Mouse (Mus musculus) midbrain, embryonic 10.5 days (tissue): ENCODE results near the gene Pwp2. TPM values are rescaled to one million over a fixed set of nuclear protein-coding genes. Genes with fewer than 3 reads are reported as not detected.
"Not testable (repeated sequence)": the region's sequence is repeated elsewhere in the genome, so short reads cannot be mapped to it uniquely, and the experiment has no call there.

Experiments used
- DNase-seq: peaks from one replicate; pipeline ENCODE4 v3.0.0-alpha.2; 2017; ENCODE audit warnings: low spot score
- H3K27ac ChIP-seq: fragments of 300-500 bp; sonication (generic); replicated peaks from 2 replicates; pipeline ENCODE4 v1.5.1; 2016; ENCODE audit warnings: mild to moderate bottlenecking
- H3K27me3 ChIP-seq: fragments of 300-500 bp; sonication (generic); 2 replicates; pipeline ENCODE4 v1.6.1; 2016; ENCODE audit warnings: low read depth, mild to moderate bottlenecking; ENCODE audit not compliant: poor library complexity, severe bottlenecking
- H3K36me3 ChIP-seq: fragments of 300-500 bp; sonication (generic); 2 replicates; pipeline ENCODE4 v1.6.1; 2016; ENCODE audit warnings: mild to moderate bottlenecking, moderate library complexity
- H3K4me1 ChIP-seq: fragments of 300-500 bp; sonication (generic); 2 replicates; pipeline ENCODE4 v1.6.1; 2016
- H3K4me3 ChIP-seq: fragments of 300-500 bp; sonication (generic); 2 replicates; pipeline ENCODE4 v1.5.1; 2016; ENCODE audit warnings: mild to moderate bottlenecking, moderate library complexity
- H3K9me3 ChIP-seq: fragments of 300-500 bp; sonication (generic); replicated peaks from 2 replicates; pipeline ENCODE4 v1.6.1; 2016; ENCODE audit warnings: mild to moderate bottlenecking
- WGBS: fragments of 180-500 bp; shearing (Covaris S2); methylation state at CpG from one replicate; pipeline ENCODE4 v1.1.7; 2016; 5-methylcytosine and 5-hydroxymethylcytosine counted together
- polyA plus RNA-seq: library from polyadenylated mRNA; unstranded; fragments of >200 nt; fragmentation: Nextera tagmentation; extraction: Ambion mirVana; gene quantifications from 2 replicates; pipeline ENCODE4 v1.2.1, GENCODE M21; 2016

The Pwp2 gene
- polyA plus RNA-seq, 1 experiment from 2014 or later: 29.8 TPM

DNA sequence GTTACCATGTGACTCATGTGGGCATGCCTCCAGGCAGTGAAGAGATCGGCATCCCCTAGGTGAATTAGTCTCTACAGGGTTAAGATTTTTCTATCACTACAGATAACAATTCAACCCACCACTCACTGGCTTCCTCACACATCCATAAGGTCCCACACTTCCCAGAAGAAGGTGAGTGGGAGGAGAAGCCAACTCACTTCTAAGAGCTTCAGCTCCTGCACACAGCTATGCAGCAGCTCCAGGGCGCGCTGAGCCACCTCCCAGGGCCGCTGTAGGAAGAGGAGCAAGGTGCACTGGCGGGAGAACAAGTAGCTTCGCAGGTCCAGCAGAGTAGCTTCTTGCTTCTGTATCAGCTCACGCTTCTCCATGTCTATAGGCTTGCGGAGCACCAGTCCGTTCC, 29.4 kb upstream of the Pwp2 start:
- WGBS: 94% methylated on average over 9 of the region's 9 CpGs
- Histone ChIP-seq H3K27me3 (no peaks in the 10 kb centered on the region), H3K27ac (no peak overlapping the region), H3K4me3 (no peak overlapping the region), H3K9me3 (no peaks in the 10 kb centered on the region), H3K4me1 (no peaks in the 10 kb centered on the region), H3K36me3 (peaks cover 98% of the 10 kb centered on the region)
- DNase-seq: no peak

DNA sequence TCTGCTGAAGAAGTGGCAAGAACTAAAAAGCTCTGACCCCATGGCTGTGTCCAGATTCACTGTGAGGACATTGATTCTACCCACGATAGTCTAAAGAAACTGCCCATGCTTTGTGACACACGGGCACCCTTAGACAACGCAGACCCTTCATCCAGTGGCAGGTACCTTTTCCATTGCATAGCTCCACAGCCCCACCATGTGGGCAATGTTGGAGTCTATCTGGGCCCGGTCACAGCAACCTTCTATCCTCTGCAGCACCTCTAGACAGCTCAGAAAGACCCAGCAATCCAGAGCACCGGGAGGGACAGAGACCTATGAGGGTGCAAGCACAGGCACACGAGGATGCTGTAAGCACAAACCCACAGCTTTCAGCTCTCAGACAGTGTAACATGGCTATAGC, 26.4 kb upstream of the Pwp2 start:
- peaks cover 99% of the 10 kb centered on the region for H3K36me3 ChIP-seq
- no peak overlapping the region for H3K27ac ChIP-seq
- 76% methylated on average over 6 of the region's 6 CpGs for WGBS
- H3K9me3 ChIP-seq: no peaks in the 10 kb centered on the region
- DNase-seq: no peak
- H3K4me1 ChIP-seq: no peaks in the 10 kb centered on the region
- no peak overlapping the region for H3K4me3 ChIP-seq
- no peaks in the 10 kb centered on the region for H3K27me3 ChIP-seq

DNA sequence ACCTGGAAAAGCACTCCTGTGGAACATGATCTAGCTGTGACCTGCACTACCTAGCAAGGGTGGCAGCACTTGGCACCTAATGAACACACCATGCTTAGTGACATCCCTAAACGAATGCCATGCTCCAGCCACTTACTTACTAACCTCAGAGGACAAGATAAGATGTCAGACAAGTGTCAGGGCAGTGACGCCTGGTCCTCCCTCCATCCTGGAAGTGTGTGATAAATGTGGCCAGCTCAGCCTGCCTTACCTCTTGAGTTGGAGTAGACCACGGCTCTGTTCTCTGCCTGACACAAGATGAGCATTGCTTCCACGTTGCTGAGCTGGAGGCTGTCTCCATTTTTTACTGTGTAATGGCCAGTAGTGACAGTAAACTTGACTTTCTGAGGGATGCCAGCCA, 16.2 kb upstream of the Pwp2 start:
- no peak overlapping the region for H3K4me3 ChIP-seq
- no peaks in the 10 kb centered on the region for H3K27me3 ChIP-seq
- no peaks in the 10 kb centered on the region for H3K4me1 ChIP-seq
- no peak overlapping the region for H3K27ac ChIP-seq
- H3K9me3 ChIP-seq: no peaks in the 10 kb centered on the region
- DNase-seq: no peak
- 91% methylated on average over 4 of the region's 4 CpGs for WGBS
- H3K36me3 ChIP-seq: peaks cover 97% of the 10 kb centered on the region

DNA sequence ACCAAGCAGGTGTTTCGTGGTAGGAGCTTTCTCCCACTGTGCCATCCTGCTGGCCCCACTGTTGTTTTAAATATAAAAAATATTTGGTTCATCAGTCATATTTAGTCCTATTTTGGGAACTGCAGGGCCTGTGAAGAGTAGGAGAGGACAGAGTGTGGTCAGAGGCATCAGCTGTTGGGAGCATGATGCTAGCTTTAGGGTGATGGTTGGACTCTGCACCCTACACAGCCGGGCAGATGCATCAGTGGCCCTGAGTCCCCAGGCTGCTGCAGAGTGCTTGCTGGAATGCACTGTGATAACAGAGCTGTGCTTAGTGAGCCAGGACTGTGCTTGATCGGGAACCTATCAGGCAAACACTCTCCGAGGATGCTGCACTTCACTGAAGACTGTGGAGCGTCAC, 8.0 kb upstream of the Pwp2 start:
- H3K9me3 ChIP-seq: no peaks in the 10 kb centered on the region
- no peak overlapping the region for H3K4me3 ChIP-seq
- H3K27ac ChIP-seq: no peak overlapping the region
- no peaks in the 10 kb centered on the region for H3K4me1 ChIP-seq
- no peak for DNase-seq
- H3K27me3 ChIP-seq: no peaks in the 10 kb centered on the region
- 93% methylated on average over 5 of the region's 5 CpGs for WGBS
- peaks cover 100% of the 10 kb centered on the region for H3K36me3 ChIP-seq

DNA sequence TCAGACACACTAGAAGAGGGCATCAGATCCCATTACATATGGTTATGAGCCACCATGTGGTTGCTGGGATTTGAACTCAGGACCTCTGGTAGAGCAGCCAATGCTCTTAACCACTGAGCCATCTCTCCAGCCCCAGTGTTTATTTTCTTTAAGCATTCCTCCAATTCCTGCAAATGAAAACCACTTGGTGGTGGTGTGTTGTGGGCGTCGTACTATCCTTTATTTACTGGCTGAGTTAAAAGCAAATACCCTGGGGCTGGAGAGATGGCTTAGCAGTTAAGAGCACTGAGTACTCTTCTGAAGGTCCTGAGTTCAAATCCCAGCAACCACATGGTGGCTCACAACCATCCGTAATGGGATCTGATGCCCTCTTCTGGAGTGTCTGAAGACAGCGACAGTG, 1.1 kb upstream of the Pwp2 start:
- H3K27me3 ChIP-seq, H3K4me3 ChIP-seq, H3K9me3 ChIP-seq, DNase-seq, H3K27ac ChIP-seq: not testable (repeated sequence)
- peaks cover 20% of the 10 kb centered on the region for H3K4me1 ChIP-seq
- H3K36me3 ChIP-seq: peaks cover 70% of the 10 kb centered on the region
- 83% methylated on average over 4 of the region's 4 CpGs for WGBS

DNA sequence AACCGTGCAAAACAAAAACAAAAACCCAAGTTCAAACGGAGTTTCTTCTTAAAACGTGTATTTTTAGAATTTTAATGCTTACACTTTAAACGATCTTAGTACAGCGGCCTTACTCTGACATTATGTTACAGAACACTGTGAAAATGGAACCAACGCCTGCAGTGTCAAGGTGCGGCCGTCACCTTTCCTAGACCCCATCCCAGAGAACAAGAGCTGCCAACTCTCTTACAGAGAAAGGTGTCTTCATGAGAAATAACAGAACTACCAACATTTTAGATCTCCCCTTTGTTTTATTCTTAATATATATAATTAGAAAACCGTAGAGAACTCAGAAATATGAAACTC, 404 bp upstream of the Pwp2 start:
- Histone ChIP-seq H3K27me3 (no peaks in the 10 kb centered on the region), H3K4me3 (peak overlapping the region; percentile 82), H3K36me3 (peaks cover 70% of the 10 kb centered on the region), H3K27ac (peak overlapping the region; percentile 74), H3K4me1 (peaks cover 20% of the 10 kb centered on the region), H3K9me3 (no peaks in the 10 kb centered on the region)
- 25% methylated on average over 9 of the region's 9 CpGs for WGBS
- DNase-seq: no peak

DNA sequence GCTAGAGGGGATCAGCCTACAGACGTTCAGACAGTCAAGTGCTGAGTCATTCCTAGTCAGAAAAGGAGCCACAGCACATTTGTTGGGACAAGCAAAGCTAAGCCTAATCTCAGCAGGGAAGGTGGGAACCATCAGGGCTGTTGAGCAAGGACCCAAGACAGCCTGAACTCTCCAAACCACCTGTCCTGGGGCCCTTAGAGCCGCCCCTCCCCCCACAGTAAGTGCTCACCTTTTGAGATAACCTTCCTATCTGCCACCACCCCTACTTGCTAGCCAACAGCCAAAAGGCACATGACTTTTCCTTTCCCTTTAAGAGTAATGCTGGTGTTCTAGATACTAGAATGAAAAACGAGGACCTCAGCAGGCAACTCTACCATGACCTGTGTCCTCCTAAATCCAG, 1.4 kb downstream of the Pwp2 start:
- no peaks in the 10 kb centered on the region for H3K27me3 ChIP-seq
- H3K27ac ChIP-seq: no peak overlapping the region
- H3K9me3 ChIP-seq: no peaks in the 10 kb centered on the region
- peaks cover 20% of the 10 kb centered on the region for H3K4me1 ChIP-seq
- H3K4me3 ChIP-seq: peak overlapping the region; percentile 82; the same call in 1 of the 2 replicates
- H3K36me3 ChIP-seq: peaks cover 70% of the 10 kb centered on the region
- no peak for DNase-seq
- 84% methylated on average over 3 of the region's 3 CpGs for WGBS

DNA sequence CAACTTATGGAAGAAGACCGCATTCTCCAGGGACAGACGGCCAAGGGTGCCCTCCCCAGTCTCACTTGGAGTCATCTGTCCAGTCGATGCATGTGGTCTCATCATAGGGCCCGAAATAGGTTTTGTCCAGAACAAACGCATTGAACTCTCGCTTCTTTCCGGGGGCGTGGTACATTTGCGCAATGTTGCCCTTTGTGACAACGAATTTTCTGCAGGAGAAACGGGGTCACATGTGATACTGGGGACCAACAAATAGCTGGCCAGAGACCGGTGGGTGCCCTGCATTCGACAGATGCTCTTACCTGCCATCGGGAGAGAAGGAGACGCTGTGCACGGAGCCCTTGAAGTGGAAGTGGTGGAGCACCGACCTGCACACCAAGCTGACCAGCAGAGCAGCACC, 2.6 kb downstream of the Pwp2 start:
- Histone ChIP-seq H3K9me3 (no peaks in the 10 kb centered on the region), H3K4me3 (no peak overlapping the region), H3K27ac (no peak overlapping the region), H3K27me3 (no peaks in the 10 kb centered on the region), H3K4me1 (peaks cover 20% of the 10 kb centered on the region), H3K36me3 (peaks cover 70% of the 10 kb centered on the region)
- 96% methylated on average over 17 of the region's 17 CpGs for WGBS
- no peak for DNase-seq

DNA sequence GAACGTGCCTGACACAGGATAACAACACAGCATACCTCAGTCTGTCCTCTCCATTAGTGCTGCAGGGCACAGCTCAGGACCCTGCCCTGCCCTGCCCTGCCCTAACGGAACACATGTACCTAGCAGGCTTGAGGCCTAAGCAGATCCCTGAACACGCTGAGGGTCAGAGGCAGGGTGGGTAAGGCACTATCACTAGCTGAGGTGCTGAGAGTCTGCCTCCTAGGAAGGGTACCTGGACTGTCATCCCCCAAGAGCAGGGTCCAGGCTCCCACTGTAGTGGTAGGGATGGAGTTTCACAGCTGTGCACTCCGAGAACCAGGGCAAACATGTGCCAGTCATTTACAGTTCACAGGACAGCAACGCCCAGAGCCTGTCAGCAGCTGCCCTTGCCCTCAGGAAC, 10.5 kb downstream of the Pwp2 start:
- peaks cover 10% of the 10 kb centered on the region; the same call in 1 of the 2 replicates for H3K4me1 ChIP-seq

DNA sequence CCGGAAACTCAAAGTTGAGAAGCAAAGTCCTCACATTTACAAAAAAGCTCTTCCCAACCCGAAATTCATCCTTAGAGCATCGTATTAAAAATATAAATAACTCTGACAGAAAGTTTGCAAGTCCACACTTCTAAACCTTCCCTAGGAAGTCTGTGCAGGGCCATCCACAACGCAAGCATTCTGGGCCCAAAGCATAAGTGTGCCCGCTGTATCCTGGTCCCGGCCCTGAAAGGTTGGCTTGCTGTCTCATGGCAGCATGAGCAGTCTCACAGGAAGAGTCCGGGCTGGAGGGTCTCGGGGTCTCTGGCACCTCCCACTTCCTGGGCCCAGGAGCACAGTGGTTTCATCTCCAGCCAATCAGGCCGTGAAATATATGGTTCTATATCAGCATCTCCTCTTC, 13.4 kb downstream of the Pwp2 start:
- Histone ChIP-seq H3K27me3 (no peaks in the 10 kb centered on the region), H3K27ac (no peak overlapping the region), H3K4me1 (peaks cover 22% of the 10 kb centered on the region), H3K4me3 (no peak overlapping the region), H3K36me3 (peaks cover 74% of the 10 kb centered on the region), H3K9me3 (no peaks in the 10 kb centered on the region)
- no peak for DNase-seq
- WGBS: 91% methylated on average over 9 of the region's 9 CpGs

More for the DNA sequence above, 10.5 kb downstream of the Pwp2 start:
- DNase-seq: no peak
- Histone ChIP-seq H3K27me3 (no peaks in the 10 kb centered on the region), H3K9me3 (no peaks in the 10 kb centered on the region), H3K27ac (no peak overlapping the region), H3K36me3 (peaks cover 91% of the 10 kb centered on the region), H3K4me3 (no peak overlapping the region)
- WGBS: 94% methylated on average over 5 of the region's 5 CpGs

DNA sequence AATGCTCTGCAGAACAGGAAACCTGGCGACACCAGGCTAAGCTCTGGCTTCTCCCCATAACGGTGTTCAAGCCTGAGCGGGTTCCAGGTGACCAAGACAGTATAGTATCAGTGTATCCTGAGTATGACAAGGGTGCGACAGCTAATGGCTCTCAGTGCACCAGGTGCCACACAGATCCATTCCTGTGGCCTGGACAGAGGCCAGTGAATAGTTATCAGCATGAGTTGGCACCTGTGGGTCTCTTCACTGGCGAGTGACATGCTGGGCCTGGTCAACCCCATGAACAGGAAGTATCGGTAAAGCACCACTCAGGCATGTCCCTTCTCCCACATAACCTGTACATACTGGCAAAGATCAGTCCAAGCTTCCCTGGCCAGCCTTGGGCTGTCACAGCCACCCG, 13.9 kb downstream of the Pwp2 start:
- 94% methylated on average over 7 of the region's 7 CpGs for WGBS
- peaks cover 74% of the 10 kb centered on the region for H3K36me3 ChIP-seq

DNA sequence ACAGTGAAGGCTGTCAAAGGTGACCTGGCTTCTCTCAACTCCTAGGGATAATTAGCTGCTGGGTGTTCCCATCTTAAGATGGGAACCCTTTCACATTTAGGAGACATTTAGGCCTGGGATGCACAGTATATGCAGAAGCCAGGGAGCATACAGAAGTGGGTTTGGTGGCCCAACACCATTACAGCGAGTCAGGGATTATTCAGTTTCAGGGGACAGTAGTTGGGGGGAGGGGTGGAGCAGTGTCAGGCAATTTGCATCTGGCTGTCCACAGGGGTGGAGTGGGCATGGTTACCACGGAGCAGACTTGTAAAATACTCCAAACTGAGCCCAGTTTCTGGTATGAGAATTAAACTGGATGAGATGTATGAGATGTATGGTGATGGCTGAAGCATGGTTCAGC, 14.5 kb downstream of the Pwp2 start:
- H3K9me3 ChIP-seq: no peaks in the 10 kb centered on the region
- WGBS: 59% methylated on average over 2 of the region's 2 CpGs
- peaks cover 74% of the 10 kb centered on the region for H3K36me3 ChIP-seq
- no peak for DNase-seq
- H3K4me3 ChIP-seq: peak overlapping the region; percentile 88; the same call in 1 of the 2 replicates
- H3K27ac ChIP-seq: no peak overlapping the region
- H3K27me3 ChIP-seq: no peaks in the 10 kb centered on the region
- peaks cover 22% of the 10 kb centered on the region for H3K4me1 ChIP-seq

More for the DNA sequence above, 13.9 kb downstream of the Pwp2 start:
- no peak for DNase-seq
- Histone ChIP-seq H3K4me1 (peaks cover 22% of the 10 kb centered on the region), H3K27ac (no peak overlapping the region), H3K9me3 (no peaks in the 10 kb centered on the region), H3K27me3 (no peaks in the 10 kb centered on the region), H3K4me3 (no peak overlapping the region)

DNA sequence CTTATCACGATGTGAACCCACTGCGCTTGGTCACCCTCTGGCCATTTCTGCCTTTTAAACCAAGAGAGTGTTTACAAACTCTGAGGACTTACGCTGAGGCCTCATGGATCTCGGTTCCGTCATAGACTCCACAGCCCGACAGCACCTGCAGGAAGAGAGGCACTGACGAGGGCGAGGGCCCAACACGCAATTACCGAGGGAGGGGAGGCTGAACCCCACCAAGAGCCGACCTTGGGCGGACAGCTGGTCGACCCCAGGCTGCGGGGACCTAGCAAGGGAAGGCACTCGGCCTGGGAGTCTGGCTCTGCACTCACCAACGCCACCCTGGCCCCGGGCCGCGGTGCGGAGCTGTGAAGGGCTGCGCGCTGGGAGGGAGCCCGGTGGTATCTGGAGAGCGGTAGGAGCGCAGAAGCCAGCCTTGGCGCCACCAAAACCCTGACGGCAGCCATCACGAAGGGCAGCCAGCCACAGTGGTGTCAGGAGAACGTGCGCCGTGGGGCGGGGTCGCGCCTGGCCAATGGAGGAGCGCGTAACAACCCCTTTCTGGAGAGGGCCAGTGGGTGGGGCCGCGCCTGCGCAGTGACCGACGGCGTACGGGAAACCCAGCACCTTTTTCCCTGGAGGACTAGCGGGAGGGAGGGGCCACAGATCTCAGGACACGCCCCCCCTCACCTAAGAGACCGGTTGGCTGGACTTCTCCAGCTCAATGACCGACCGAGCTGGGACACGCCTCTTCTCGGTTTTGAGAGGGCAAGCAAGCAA, 15.5 kb downstream of the Pwp2 start, which contains the start of gene D10Jhu81e:
D10Jhu81e (minus strand) TSS at position 502 of the 762 bp plus-strand sequence.
- WGBS: 2% methylated on average over 50 of the region's 50 CpGs
- Histone ChIP-seq H3K27ac (peak within 1 kb of the TSS; percentile 89), H3K4me1 (peaks cover 22% of the 10 kb centered on the region), H3K27me3 (no peaks in the 10 kb centered on the region), H3K4me3 (peak within 1 kb of the TSS; percentile 88), H3K36me3 (peaks cover 74% of the 10 kb centered on the region), H3K9me3 (no peaks in the 10 kb centered on the region)
- DNase-seq: peak; percentile 99
